Mouse (Mus musculus) heart, postnatal 4 days (tissue): ENCODE measurements around the gene Olfr102. TPM values are rescaled to one million over a fixed set of nuclear protein-coding genes. Genes with fewer than 3 reads are reported as not detected.

Source experiments
- DNase-seq: peaks from one replicate; pipeline ENCODE4 v3.0.0; 2021
- total RNA-seq, 2 experiments: library from RNA; stranded (reverse); gene quantifications; 2 replicates each; pipeline ENCODE4 v1.2.3; 2021

Gene Olfr102
- not detected for total RNA-seq

GRCm38 (mm10) chr17:37316954-37317353 is at the start of gene Olfr102:
Gene Olfr102, minus strand, starts transcription at chr17:37317054.
- no peak for DNase-seq

GRCm38 (mm10) chr17:37359282-37359681 is 42.4 kb upstream of the Olfr102 start, which contains the start of gene Olfr104-ps:
Gene Olfr104-ps, plus strand, starts transcription at chr17:37359582.
- DNase-seq: no peak

GRCm38 (mm10) chr17:37339598-37339997 is 22.7 kb upstream of the Olfr102 start, which contains the start of gene Olfr103:
Gene Olfr103, minus strand, starts transcription at chr17:37339698.
- no peak for DNase-seq

- no peak for DNase-seq
These were observed 6.6 kb downstream of the Olfr102 start for GRCm38 (mm10) chr17:37310146-37310699.

GRCm38 (mm10) chr17:37308483-37308882 is 8.4 kb downstream of the Olfr102 start:
- no peak for DNase-seq

- DNase-seq: no peak
These were observed 12.6 kb downstream of the Olfr102 start, which contains the start of gene Olfr101 for GRCm38 (mm10) chr17:37304213-37304612. Gene Olfr101, minus strand, starts transcription at chr17:37304313.

- DNase-seq: no peak
These were observed 33.5 kb downstream of the Olfr102 start, which contains the start of gene Olfr99 for GRCm38 (mm10) chr17:37283360-37283759. Gene Olfr99, minus strand, starts transcription at chr17:37283460.

- DNase-seq: no peak
These were observed 36.5 kb downstream of the Olfr102 start for GRCm38 (mm10) chr17:37280331-37280730.

GRCm38 (mm10) chr17:37276573-37276972 is 40.3 kb downstream of the Olfr102 start:
- DNase-seq: no peak

- no peak for DNase-seq
These were observed 41.1 kb downstream of the Olfr102 start for GRCm38 (mm10) chr17:37275626-37276248.

- DNase-seq: peak; percentile 47
These were observed 46.2 kb downstream of the Olfr102 start for GRCm38 (mm10) chr17:37270702-37271092.

GRCm38 (mm10) chr17:37270058-37270701 is 46.7 kb downstream of the Olfr102 start, which contains the start of gene H2-M3:
Gene H2-M3, plus strand, starts transcription at chr17:37270220.
- DNase-seq: peak; percentile 93

- no peak for DNase-seq
These were observed 53.2 kb downstream of the Olfr102 start, which contains the start of gene Olfr98 for GRCm38 (mm10) chr17:37263626-37264025. Gene Olfr98, minus strand, starts transcription at chr17:37263749.

Other genes starting within 250 kb of the Olfr102 start
- not detected for gene Olfr90, start 228.6 kb downstream of the Olfr102 start, total RNA-seq
- not detected for gene Olfr91, start 218.8 kb downstream of the Olfr102 start, total RNA-seq
- not detected for gene Olfr92, start 197.0 kb downstream of the Olfr102 start, total RNA-seq
- not detected for gene Olfr93, start 155.6 kb downstream of the Olfr102 start, total RNA-seq
- gene Ubd, start 123.2 kb downstream of the Olfr102 start, total RNA-seq: not detected
- gene Olfr94, start 116.1 kb downstream of the Olfr102 start, total RNA-seq: not detected
- gene Olfr95, start 103.9 kb downstream of the Olfr102 start, total RNA-seq: not detected
- gene Olfr96, start 96.9 kb downstream of the Olfr102 start, total RNA-seq: not detected
- not detected for gene Olfr97, start 79.7 kb downstream of the Olfr102 start, total RNA-seq
- gene Olfr98, start 53.3 kb downstream of the Olfr102 start, total RNA-seq: not detected
- 1 to 10 TPM; 1.5 to 2.0 TPM for gene H2-M3, start 46.8 kb downstream of the Olfr102 start, total RNA-seq
- not detected for gene Olfr99, start 33.6 kb downstream of the Olfr102 start, total RNA-seq
- gene Olfr101, start 12.7 kb downstream of the Olfr102 start, total RNA-seq: not detected
- not detected for gene Olfr103, start 22.6 kb upstream of the Olfr102 start, total RNA-seq
- gene Olfr104-ps, start 42.5 kb upstream of the Olfr102 start, total RNA-seq: not detected
- gene Olfr105-ps, start 62.0 kb upstream of the Olfr102 start, total RNA-seq: not detected
- gene Olfr106-ps, start 73.3 kb upstream of the Olfr102 start, total RNA-seq: not detected
- not detected for gene Olfr107, start 82.2 kb upstream of the Olfr102 start, total RNA-seq
- gene Olfr108, start 128.4 kb upstream of the Olfr102 start, total RNA-seq: not detected
- gene Olfr109, start 141.9 kb upstream of the Olfr102 start, total RNA-seq: not detected
- not detected for gene H2-M2, start 166.5 kb upstream of the Olfr102 start, total RNA-seq
- not detected for gene Olfr110, start 175.4 kb upstream of the Olfr102 start, total RNA-seq
- not detected for gene Olfr111, start 191.0 kb upstream of the Olfr102 start, total RNA-seq